Mouse (Mus musculus) macrophage (primary cell): Measurements from ENCODE around the gene Cdk5. TPM values are rescaled to one million over a fixed set of nuclear protein-coding genes. Genes with fewer than 3 reads are reported as not detected.

Experiments
- H3K27ac ChIP-seq: fragments of 350-480 bp; formaldehyde crosslinking; 2 replicates; pipeline ENCODE4 v1.9.0; 2021
- H3K36me3 ChIP-seq: fragments of 350-480 bp; formaldehyde crosslinking; 2 replicates; pipeline ENCODE4 v1.9.0; 2021; ENCODE audit errors: inconsistent target
- H3K4me3 ChIP-seq: fragments of 350-480 bp; formaldehyde crosslinking; 2 replicates; pipeline ENCODE4 v1.9.0; 2021; ENCODE audit errors: inconsistent target
- H3K79me2 ChIP-seq: fragments of 350-480 bp; formaldehyde crosslinking; 2 replicates; pipeline ENCODE4 v1.9.0; 2021; ENCODE audit errors: inconsistent target
- WGBS: methylation state at CpG from one replicate; pipeline ENCODE4 v1.1.7; 2026; ENCODE audit warnings: inconsistent platforms; ENCODE audit not compliant: missing documents; 5-methylcytosine and 5-hydroxymethylcytosine counted together
- polyA plus RNA-seq: library from polyadenylated mRNA; stranded (reverse); fragments of 250-400 nt; gene quantifications from 3 replicates; pipeline ENCODE4 v1.2.4, GENCODE M21; 2018; ENCODE audit warnings: inconsistent platforms

Cdk5 gene
- polyA plus RNA-seq, 1 experiment from 2014 or later: 15.2 TPM

GRCm38 (mm10) chr5:24383026-24383859, 40.1 kb downstream of the Cdk5 start:
- no peaks in the 10 kb centered on the region for H3K36me3 ChIP-seq

GRCm38 (mm10) chr5:24381988-24382387, 41.3 kb downstream of the Cdk5 start:
- 75% methylated on average over 2 of the region's 2 CpGs for WGBS
- H3K4me3 ChIP-seq: no peak overlapping the region
- H3K27ac ChIP-seq: no peak overlapping the region
- H3K36me3 ChIP-seq: no peaks in the 10 kb centered on the region
- no peaks in the 10 kb centered on the region for H3K79me2 ChIP-seq

More at GRCm38 (mm10) chr5:24383026-24383859, 40.1 kb downstream of the Cdk5 start:
- Histone ChIP-seq H3K79me2 (no peaks in the 10 kb centered on the region), H3K27ac (peak overlapping the region; percentile 34), H3K4me3 (peak overlapping the region; percentile 20)
- 13% methylated on average over 33 of the region's 34 CpGs for WGBS

- H3K36me3 ChIP-seq: no peaks in the 10 kb centered on the region
- H3K4me3 ChIP-seq: no peak overlapping the region
- no peaks in the 10 kb centered on the region for H3K79me2 ChIP-seq
- WGBS: 85% methylated on average over 6 of the region's 6 CpGs
- H3K27ac ChIP-seq: no peak overlapping the region
These were observed 41.8 kb downstream of the Cdk5 start for GRCm38 (mm10) chr5:24381486-24381885.

GRCm38 (mm10) chr5:24380499-24380898, 42.8 kb downstream of the Cdk5 start:
- H3K4me3 ChIP-seq: no peak overlapping the region
- no peaks in the 10 kb centered on the region for H3K36me3 ChIP-seq
- WGBS: 77% methylated on average over 4 of the region's 4 CpGs
- H3K27ac ChIP-seq: no peak overlapping the region
- no peaks in the 10 kb centered on the region for H3K79me2 ChIP-seq

- Histone ChIP-seq H3K4me3 (no peak overlapping the region), H3K27ac (no peak overlapping the region), H3K79me2 (no peaks in the 10 kb centered on the region), H3K36me3 (no peaks in the 10 kb centered on the region)
- WGBS: 90% methylated on average over 4 of the region's 4 CpGs
These were observed 43.8 kb downstream of the Cdk5 start for GRCm38 (mm10) chr5:24379501-24379900.

GRCm38 (mm10) chr5:24378700-24379099, 44.6 kb downstream of the Cdk5 start:
- Histone ChIP-seq H3K79me2 (no peaks in the 10 kb centered on the region), H3K27ac (no peak overlapping the region), H3K36me3 (no peaks in the 10 kb centered on the region), H3K4me3 (no peak overlapping the region)
- 100% methylated on average over 2 of the region's 2 CpGs for WGBS

- H3K27ac ChIP-seq: no peak overlapping the region
- no peaks in the 10 kb centered on the region for H3K36me3 ChIP-seq
- 88% methylated on average over 7 of the region's 7 CpGs for WGBS
- no peaks in the 10 kb centered on the region for H3K79me2 ChIP-seq
- H3K4me3 ChIP-seq: no peak overlapping the region
These were observed 48.5 kb downstream of the Cdk5 start for GRCm38 (mm10) chr5:24374666-24375328.

GRCm38 (mm10) chr5:24374216-24374615, 49.1 kb downstream of the Cdk5 start:
- 22% methylated on average over 6 of the region's 6 CpGs for WGBS
- Histone ChIP-seq H3K36me3 (no peaks in the 10 kb centered on the region), H3K27ac (no peak overlapping the region), H3K79me2 (no peaks in the 10 kb centered on the region), H3K4me3 (no peak overlapping the region)

- Histone ChIP-seq H3K36me3 (no peaks in the 10 kb centered on the region), H3K27ac (no peak overlapping the region), H3K79me2 (no peaks in the 10 kb centered on the region), H3K4me3 (no peak overlapping the region)
- 95% methylated on average over 5 of the region's 5 CpGs for WGBS
These were observed 49.5 kb downstream of the Cdk5 start for GRCm38 (mm10) chr5:24373807-24374206.

- H3K4me3 ChIP-seq: no peak overlapping the region
- WGBS: 94% methylated on average over 9 of the region's 9 CpGs
- H3K27ac ChIP-seq: no peak overlapping the region
- H3K36me3 ChIP-seq: no peaks in the 10 kb centered on the region
- no peaks in the 10 kb centered on the region for H3K79me2 ChIP-seq
These were observed 53.6 kb downstream of the Cdk5 start for GRCm38 (mm10) chr5:24369767-24370166.

Other genes starting within 250 kb of the Cdk5 start
- gene Kcnh2, start 71.9 kb downstream of the Cdk5 start, polyA plus RNA-seq: 0.16 TPM in 1 of 3 replicates, not detected in the others
- gene Nos3, start 58.7 kb downstream of the Cdk5 start, polyA plus RNA-seq: 0.12 TPM in 1 of 3 replicates, not detected in the others
- 0.67 to 4.7 TPM (median 1.4 TPM) in 3 replicates for gene Atg9b, start 31.4 kb downstream of the Cdk5 start, polyA plus RNA-seq
- gene Abcb8, start 29.9 kb downstream of the Cdk5 start, polyA plus RNA-seq: 9.0 to 25.4 TPM (median 23.2 TPM) in 3 replicates
- gene Asic3, start 10.1 kb downstream of the Cdk5 start, polyA plus RNA-seq: not detected in 3 replicates
- gene Slc4a2, start 307 bp upstream of the Cdk5 start, polyA plus RNA-seq: 21.8 to 34.7 TPM (median 34.2 TPM) in 3 replicates
- 30.5 to 41.6 TPM (median 31.5 TPM) in 3 replicates for gene Fastk, start 21.8 kb upstream of the Cdk5 start, polyA plus RNA-seq
- gene Tmub1, start 24.3 kb upstream of the Cdk5 start, polyA plus RNA-seq: 7.8 to 14.5 TPM (median 12.4 TPM) in 3 replicates
- 54.8 to 72.0 TPM (median 61.6 TPM) in 3 replicates for gene Agap3, start 28.6 kb upstream of the Cdk5 start, polyA plus RNA-seq
- not detected in 3 replicates for gene Gbx1, start 103.7 kb upstream of the Cdk5 start, polyA plus RNA-seq
- gene Asb10, start 117.4 kb upstream of the Cdk5 start, polyA plus RNA-seq: 0.09 to 0.61 TPM (median 0.28 TPM) in 3 replicates
- not detected in 3 replicates for gene 4931409K22Rik, start 133.3 kb upstream of the Cdk5 start, polyA plus RNA-seq
- gene Abcf2, start 153.9 kb upstream of the Cdk5 start, polyA plus RNA-seq: 38.9 to 54.7 TPM (median 41.4 TPM) in 3 replicates
- 11.4 to 35.1 TPM (median 34.5 TPM) in 3 replicates for gene Chpf2, start 163.2 kb upstream of the Cdk5 start, polyA plus RNA-seq
- gene Smarcd3, start 200.9 kb upstream of the Cdk5 start, polyA plus RNA-seq: 0.03 to 0.18 TPM in 2 of 3 replicates, not detected in the other